Mouse (Mus musculus): Measurements from ENCODE around the gene Hnrnpul2. TPM values are rescaled to one million over a fixed set of nuclear protein-coding genes. Genes with fewer than 3 reads are reported as not detected.

Gene Hnrnpul2
- 9.2 and 20.9 TPM in 2 replicates for polyA plus RNA-seq (2012; rRNA removed)

- Histone ChIP-seq H3K27me3 (ENCODE audit: control insufficient read depth, insufficient read depth, low read length) (no peaks in the 10 kb centered on the region), H3K27ac (ENCODE audit: insufficient read depth, low read depth, low read length) (peak within 1 kb of the TSS; percentile 98), H3K4me1 (ENCODE audit: control insufficient read depth, insufficient read depth, insufficient read length, low read length) (peaks cover 2% of the 10 kb centered on the region; the same call in 1 of the 2 replicates), H3K36me3 (ENCODE audit: control insufficient read depth, insufficient read depth, low read length) (peaks cover 26% of the 10 kb centered on the region), H3K4me3 (ENCODE audit: low read depth, low read length) (peak within 1 kb of the TSS; percentile 96)
- TF ChIP-seq CTCF (IDR thresholded peaks at IDR 0.05; ENCODE audit: extremely low read depth, insufficient read length, insufficient replicate concordance, low read depth, low read length) (no peak), POLR2A (IDR thresholded peaks at IDR 0.05; ENCODE audit: low read depth, low read length) (peak; percentile 95)
- WGBS, result under 1% methylated on average over 82 of the region's 83 CpGs
Measured at GRCm38 (mm10) chr19:8819596-8820423, at the start of gene Hnrnpul2. Hnrnpul2 (plus strand) TSS chr19:8820010.

GRCm38 (mm10) chr19:8770567-8771270 lies 49.1 kb upstream of the Hnrnpul2 start, which contains the start of gene Tmem223:
Tmem223 (plus strand) TSS chr19:8770996.
- peaks cover 8% of the 10 kb centered on the region; the same call in 1 of the 2 replicates for H3K4me1 ChIP-seq (ENCODE audit: control insufficient read depth, insufficient read depth, insufficient read length, low read length)
- peak within 1 kb of the TSS; percentile 64 for H3K27ac ChIP-seq (ENCODE audit: insufficient read depth, low read depth, low read length)
- peaks cover 39% of the 10 kb centered on the region for H3K36me3 ChIP-seq (ENCODE audit: control insufficient read depth, insufficient read depth, low read length)
- 14% methylated on average over 29 of the region's 29 CpGs for WGBS
- H3K27me3 ChIP-seq (ENCODE audit: control insufficient read depth, insufficient read depth, low read length), result no peaks in the 10 kb centered on the region
- TF ChIP-seq POLR2A (IDR thresholded peaks at IDR 0.05; ENCODE audit: low read depth, low read length), result peak; percentile 82
- no peak for TF ChIP-seq CTCF (IDR thresholded peaks at IDR 0.05; ENCODE audit: extremely low read depth, insufficient read length, insufficient replicate concordance, low read depth, low read length)
- peak within 1 kb of the TSS; percentile 85 for H3K4me3 ChIP-seq (ENCODE audit: low read depth, low read length)

DNA sequence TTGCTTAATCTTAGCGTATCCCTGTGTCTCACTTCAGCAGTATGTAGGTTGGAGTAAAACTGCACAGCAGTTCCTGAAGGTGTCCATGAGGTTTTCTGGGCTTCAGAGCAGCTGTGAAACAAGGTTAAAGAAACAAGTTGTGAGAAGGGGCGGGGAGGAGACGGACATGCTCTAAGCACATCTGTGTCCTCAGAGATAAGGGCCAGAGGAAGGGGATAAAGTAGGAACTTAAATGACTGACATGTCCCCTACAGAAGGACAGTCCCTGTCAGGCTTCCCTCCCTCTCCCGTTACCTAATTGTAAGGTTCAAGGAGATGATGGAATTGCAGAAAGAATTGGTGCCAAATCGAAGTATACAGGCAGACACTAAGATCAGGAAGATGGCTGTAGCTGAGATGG lies 46.8 kb upstream of the Hnrnpul2 start:
- Histone ChIP-seq H3K27me3 (ENCODE audit: control insufficient read depth, insufficient read depth, low read length) (no peaks in the 10 kb centered on the region), H3K4me1 (ENCODE audit: control insufficient read depth, insufficient read depth, insufficient read length, low read length) (peaks cover 8% of the 10 kb centered on the region; the same call in 1 of the 2 replicates), H3K36me3 (ENCODE audit: control insufficient read depth, insufficient read depth, low read length) (peaks cover 18% of the 10 kb centered on the region), H3K27ac (ENCODE audit: insufficient read depth, low read depth, low read length) (no peak overlapping the region), H3K4me3 (ENCODE audit: low read depth, low read length) (peak overlapping the region; percentile 40)
- TF ChIP-seq POLR2A (IDR thresholded peaks at IDR 0.05; ENCODE audit: low read depth, low read length), result no peak
- no peak for TF ChIP-seq CTCF (IDR thresholded peaks at IDR 0.05; ENCODE audit: extremely low read depth, insufficient read length, insufficient replicate concordance, low read depth, low read length)
- WGBS, result 42% methylated on average over 5 of the region's 5 CpGs

- H3K27ac ChIP-seq (ENCODE audit: insufficient read depth, low read depth, low read length), result no peak overlapping the region
- H3K27me3 ChIP-seq (ENCODE audit: control insufficient read depth, insufficient read depth, low read length), result no peaks in the 10 kb centered on the region
Measured at GRCm38 (mm10) chr19:8773409-8773808, 46.4 kb upstream of the Hnrnpul2 start.

DNA sequence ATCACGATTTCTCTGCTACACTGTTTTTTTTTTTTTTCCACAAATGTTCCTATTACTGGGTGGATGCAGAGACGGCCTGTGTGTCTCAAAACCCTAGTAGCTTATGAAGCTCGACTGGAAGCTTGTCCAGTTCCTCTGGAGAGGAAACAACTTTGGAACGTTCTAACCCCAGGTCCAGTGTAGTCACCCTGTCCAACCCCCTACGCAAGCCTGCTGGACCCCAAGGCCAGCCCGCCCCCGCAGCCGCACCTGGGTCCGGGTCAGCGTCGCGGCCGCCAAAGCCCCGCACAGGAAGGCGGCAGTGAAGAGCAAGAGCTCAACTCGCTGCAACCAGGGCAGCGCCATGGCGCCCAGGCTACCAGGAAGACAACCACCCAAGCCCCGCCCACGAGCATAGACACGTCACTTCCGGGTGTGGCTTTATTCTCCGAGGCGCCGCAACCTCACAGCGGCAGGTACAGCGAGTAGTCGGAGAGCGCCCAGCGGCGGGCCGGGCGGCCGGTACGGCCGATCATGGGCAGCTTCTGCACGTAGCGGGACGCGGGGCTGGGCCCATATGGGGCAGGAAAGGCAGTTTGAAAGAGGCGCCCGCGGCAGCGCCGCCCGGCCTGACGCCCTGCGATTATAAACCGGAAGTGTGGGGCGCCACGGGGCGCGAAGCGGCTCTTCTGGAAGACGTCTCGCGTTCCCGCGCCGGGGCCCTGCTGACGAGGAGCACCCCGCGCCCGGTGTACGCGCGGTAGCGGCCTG lies 45.5 kb upstream of the Hnrnpul2 start, which contains the start of gene Tmem179b:
Gene Tmem179b (minus strand): TSS at position 382 of the 750 bp plus-strand sequence.
- WGBS, result under 1% methylated on average over 68 of the region's 68 CpGs

More at GRCm38 (mm10) chr19:8773409-8773808, 46.4 kb upstream of the Hnrnpul2 start:
- peaks cover 16% of the 10 kb centered on the region for H3K36me3 ChIP-seq (ENCODE audit: control insufficient read depth, insufficient read depth, low read length)
- 14% methylated on average over 6 of the region's 6 CpGs for WGBS
- peak overlapping the region; percentile 40 for H3K4me3 ChIP-seq (ENCODE audit: low read depth, low read length)
- H3K4me1 ChIP-seq (ENCODE audit: control insufficient read depth, insufficient read depth, insufficient read length, low read length), result peaks cover 8% of the 10 kb centered on the region; the same call in 1 of the 2 replicates
- TF ChIP-seq CTCF (IDR thresholded peaks at IDR 0.05; ENCODE audit: extremely low read depth, insufficient read length, insufficient replicate concordance, low read depth, low read length) (no peak), POLR2A (IDR thresholded peaks at IDR 0.05; ENCODE audit: low read depth, low read length) (no peak)

DNA sequence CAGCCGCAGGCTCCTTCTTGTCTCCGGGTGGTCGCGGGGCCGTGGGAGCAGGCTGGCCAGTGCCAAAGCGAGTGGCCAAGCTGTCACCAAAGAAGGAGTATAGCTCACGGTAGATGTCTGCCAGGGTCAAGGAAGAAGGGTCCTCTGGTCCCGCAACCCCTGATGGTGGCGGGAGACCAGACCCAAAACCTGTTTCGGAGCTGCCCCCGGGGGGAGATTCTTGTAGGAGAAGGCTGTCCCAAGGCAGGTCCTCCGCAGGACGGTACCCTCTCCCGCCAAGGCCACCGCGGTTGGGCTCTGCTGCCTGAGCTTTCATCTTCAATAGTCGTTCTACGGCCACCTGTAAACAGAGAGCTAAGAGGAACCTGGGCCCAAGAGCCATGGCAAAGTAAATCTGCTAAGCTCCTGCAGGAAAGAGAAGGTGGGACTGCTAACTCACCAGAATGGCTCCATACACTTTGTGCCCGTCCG lies 44.8 kb upstream of the Hnrnpul2 start:
- TF ChIP-seq POLR2A (IDR thresholded peaks at IDR 0.05; ENCODE audit: low read depth, low read length) (no peak), CTCF (IDR thresholded peaks at IDR 0.05; ENCODE audit: extremely low read depth, insufficient read length, insufficient replicate concordance, low read depth, low read length) (no peak)
- H3K4me3 ChIP-seq (ENCODE audit: low read depth, low read length), result peak overlapping the region; percentile 79
- H3K27ac ChIP-seq (ENCODE audit: insufficient read depth, low read depth, low read length), result peak overlapping the region; percentile 81
- H3K36me3 ChIP-seq (ENCODE audit: control insufficient read depth, insufficient read depth, low read length), result peaks cover 7% of the 10 kb centered on the region; the same call in 1 of the 2 replicates
- peaks cover 8% of the 10 kb centered on the region; the same call in 1 of the 2 replicates for H3K4me1 ChIP-seq (ENCODE audit: control insufficient read depth, insufficient read depth, insufficient read length, low read length)
- no peaks in the 10 kb centered on the region for H3K27me3 ChIP-seq (ENCODE audit: control insufficient read depth, insufficient read depth, low read length)
- WGBS, result under 1% methylated on average over 20 of the region's 20 CpGs

More for the DNA sequence above, 45.5 kb upstream of the Hnrnpul2 start, which contains the start of gene Tmem179b:
- Histone ChIP-seq H3K4me1 (ENCODE audit: control insufficient read depth, insufficient read depth, insufficient read length, low read length) (peaks cover 8% of the 10 kb centered on the region; the same call in 1 of the 2 replicates), H3K27me3 (ENCODE audit: control insufficient read depth, insufficient read depth, low read length) (no peaks in the 10 kb centered on the region), H3K4me3 (ENCODE audit: low read depth, low read length) (peak within 1 kb of the TSS; percentile 79), H3K27ac (ENCODE audit: insufficient read depth, low read depth, low read length) (peak within 1 kb of the TSS; percentile 81), H3K36me3 (ENCODE audit: control insufficient read depth, insufficient read depth, low read length) (peaks cover 11% of the 10 kb centered on the region)
- TF ChIP-seq CTCF (IDR thresholded peaks at IDR 0.05; ENCODE audit: extremely low read depth, insufficient read length, insufficient replicate concordance, low read depth, low read length) (no peak), POLR2A (IDR thresholded peaks at IDR 0.05; ENCODE audit: low read depth, low read length) (peak; percentile 87)

Measured in small intestine, adult 2 months (tissue).